Mouse (Mus musculus): ENCODE data around the gene Tram2.

- no peak for TF ChIP-seq POLR2A (IDR thresholded peaks at IDR 0.05; ENCODE audit: borderline replicate concordance, control insufficient read depth, low read depth, low read length)
- no peak for TF ChIP-seq CTCF (IDR thresholded peaks at IDR 0.05; ENCODE audit: control insufficient read depth, insufficient read depth, low read length)
Observed at GRCm38 (mm10) chr1:21053009-21053408, 26.0 kb downstream of the Tram2 start.

Data from bone marrow, adult 2 months (tissue).